Mouse (Mus musculus): Measurements from ENCODE around the gene Tmem208.

- TF ChIP-seq CTCF (IDR thresholded peaks at IDR 0.05; ENCODE audit: borderline replicate concordance, control insufficient read depth, extremely low read depth, insufficient read depth, low read length, poor library complexity), result no peak
- no peak for TF ChIP-seq POLR2A (IDR thresholded peaks at IDR 0.05; ENCODE audit: control insufficient read depth, extremely low read depth, insufficient read depth, low read length, poor library complexity)
These were observed 6.4 kb downstream of the Tmem208 start for GRCm38 (mm10) chr8:105332523-105332922.

Data from thymus, adult 2 months (tissue).